Mouse (Mus musculus) G1E (cell line): ENCODE results near the gene Gpd1l.

Experiments
- CTCF ChIP-seq: IDR thresholded peaks from 2 replicates; pipeline ENCODE4 v1.5.1; 2012; ENCODE audit warnings: low read depth, low read length, inconsistent platforms, mixed read lengths
- GATA1 ChIP-seq: IDR thresholded peaks from 2 replicates; pipeline ENCODE4 v1.6.1; 2012; ENCODE audit warnings: borderline replicate concordance, low read length, inconsistent platforms, mixed read lengths

DNA sequence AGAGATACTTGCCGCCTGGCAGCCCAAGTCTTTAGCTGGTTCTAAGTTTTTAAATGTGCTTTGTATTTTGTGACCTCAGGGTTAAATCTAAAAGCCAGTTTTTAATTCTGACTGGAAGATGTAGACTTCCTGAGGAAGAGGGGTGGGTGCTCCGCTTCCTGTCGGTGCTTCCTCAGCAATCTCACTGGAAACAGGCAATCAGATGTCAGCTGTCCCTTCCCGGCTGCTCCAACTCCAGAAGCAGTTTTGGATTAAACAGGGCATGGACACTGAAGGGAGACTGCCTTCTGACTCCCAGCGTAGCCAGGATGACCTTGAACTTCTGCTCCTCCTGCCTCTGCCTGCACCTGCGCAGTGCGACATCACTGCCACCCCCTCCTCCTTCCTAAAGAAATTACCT is 26.3 kb downstream of the Gpd1l start:
- TF ChIP-seq CTCF, result no peak
- TF ChIP-seq GATA1, result no peak
